Mouse (Mus musculus) lung, postnatal 0 days (tissue): Measurements from ENCODE around the gene Il34.

Source experiments
- CTCF ChIP-seq: IDR thresholded peaks from 2 replicates; pipeline ENCODE4 v1.5.1; 2016; ENCODE audit warnings: antibody characterized with exemption, mild to moderate bottlenecking
- EP300 ChIP-seq: IDR thresholded peaks from 2 replicates; pipeline ENCODE4 v1.6.1; 2016; ENCODE audit warnings: antibody characterized with exemption, mild to moderate bottlenecking, control low read depth

DNA sequence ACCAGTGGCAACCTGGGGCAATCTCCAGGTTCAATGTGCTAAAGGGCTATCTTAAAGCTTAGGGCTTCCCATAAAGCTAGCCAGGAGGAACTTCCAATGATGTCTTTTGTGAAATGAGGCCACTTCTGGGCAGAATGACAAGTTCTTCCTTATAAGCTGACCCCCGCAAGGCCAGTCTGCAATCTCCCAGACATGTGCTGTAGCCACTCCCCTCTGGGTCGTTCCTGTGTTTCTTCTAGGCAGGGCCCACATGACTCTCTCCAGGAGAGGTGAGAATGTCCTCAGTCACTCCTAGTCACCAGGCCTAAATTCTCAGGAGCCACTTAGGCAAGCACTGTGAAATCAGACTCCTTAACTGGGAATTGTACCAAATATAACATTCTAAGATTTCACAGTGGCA lies 4.1 kb upstream of the Il34 start:
- TF ChIP-seq CTCF (no peak), EP300 (no peak)
